In the genomic region with DNA sequence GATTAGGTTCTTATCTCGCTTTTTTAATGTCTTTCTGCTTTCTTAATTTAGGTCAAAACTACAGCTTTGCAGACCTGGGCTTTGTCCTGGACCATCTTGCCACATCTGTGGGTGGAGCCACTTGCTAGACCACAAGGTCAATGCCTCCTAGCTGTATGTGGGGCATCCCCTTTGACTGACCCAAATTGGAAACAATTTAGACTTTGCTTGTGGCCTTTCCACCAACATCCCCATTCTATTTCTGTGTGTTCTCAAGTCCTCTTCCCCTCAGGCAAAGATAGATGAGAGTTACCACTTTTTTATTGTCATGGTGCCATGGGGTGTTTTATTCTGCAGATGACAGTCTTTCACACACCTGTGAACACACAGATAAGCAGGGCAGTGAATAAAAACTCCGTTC, we compare ENCODE assay signal across 13 mouse cellular contexts.
"Had no signal": no experiment of that assay in that cellular context is flagged by ENCODE, and none has a peak within 500 bp of the region (broad histone marks: within the 10 kb centered on the region; RNA-seq: fewer than 3 reads in every experiment).

No protein-coding gene starts in this region.

- ATAC-seq: hindbrain, postnatal 0 days; intestine, embryonic 15.5 days; intestine, postnatal 0 days had no signal

- DNase-seq: gastrocnemius, postnatal 14 days; gastrocnemius, postnatal 36 days; heart, adult 18-20 months; heart, postnatal 10 days; heart, postnatal 36 days; kidney, adult 18-20 months; kidney, adult 8-10 months; kidney, postnatal 25 days; liver; liver, embryonic 13.5 days had no signal
